Mouse (Mus musculus): ENCODE measurements around the gene Lrrc28.
"Not testable (repeated sequence)": the region's sequence is repeated elsewhere in the genome, so short reads cannot be mapped to it uniquely, and the experiment has no call there.

Lrrc28 gene

DNA sequence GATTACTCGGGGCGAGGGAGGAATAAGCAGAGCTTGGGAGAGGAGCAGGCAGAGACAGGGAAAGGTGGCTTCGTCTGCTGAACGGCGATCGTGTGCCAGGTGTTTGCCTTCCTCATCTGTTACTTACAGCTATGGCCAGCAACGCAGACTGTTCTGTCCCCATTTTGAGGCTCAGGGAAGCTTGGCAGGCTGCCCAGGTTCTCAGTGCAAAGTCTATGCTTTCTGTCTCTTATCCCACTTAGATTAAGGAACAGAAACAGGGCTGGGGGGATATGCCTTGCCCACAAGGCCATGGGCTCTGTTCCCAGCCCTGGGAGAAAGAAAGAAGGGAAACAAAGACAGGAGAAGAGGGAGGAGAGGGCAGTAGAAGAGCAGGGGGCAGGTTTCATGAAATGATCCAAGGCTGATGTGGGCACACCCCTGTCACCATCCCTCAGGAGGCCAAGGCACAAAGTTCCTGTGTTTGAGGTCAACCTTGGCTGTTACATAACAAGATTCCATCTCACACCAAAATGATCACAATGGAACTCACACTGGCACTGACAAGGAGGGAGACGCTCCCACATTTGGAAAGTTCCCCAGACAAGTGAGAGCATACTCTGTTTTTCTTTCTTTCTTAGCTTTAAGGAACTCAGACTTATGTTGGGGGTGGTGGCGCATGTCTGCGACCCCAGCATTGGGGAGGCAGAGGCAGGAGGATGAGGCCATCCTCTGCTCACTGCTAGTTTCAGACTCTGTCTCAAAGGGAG lies 116.8 kb downstream of the Lrrc28 start:
- peak; percentile 90 for DNase-seq

DNA sequence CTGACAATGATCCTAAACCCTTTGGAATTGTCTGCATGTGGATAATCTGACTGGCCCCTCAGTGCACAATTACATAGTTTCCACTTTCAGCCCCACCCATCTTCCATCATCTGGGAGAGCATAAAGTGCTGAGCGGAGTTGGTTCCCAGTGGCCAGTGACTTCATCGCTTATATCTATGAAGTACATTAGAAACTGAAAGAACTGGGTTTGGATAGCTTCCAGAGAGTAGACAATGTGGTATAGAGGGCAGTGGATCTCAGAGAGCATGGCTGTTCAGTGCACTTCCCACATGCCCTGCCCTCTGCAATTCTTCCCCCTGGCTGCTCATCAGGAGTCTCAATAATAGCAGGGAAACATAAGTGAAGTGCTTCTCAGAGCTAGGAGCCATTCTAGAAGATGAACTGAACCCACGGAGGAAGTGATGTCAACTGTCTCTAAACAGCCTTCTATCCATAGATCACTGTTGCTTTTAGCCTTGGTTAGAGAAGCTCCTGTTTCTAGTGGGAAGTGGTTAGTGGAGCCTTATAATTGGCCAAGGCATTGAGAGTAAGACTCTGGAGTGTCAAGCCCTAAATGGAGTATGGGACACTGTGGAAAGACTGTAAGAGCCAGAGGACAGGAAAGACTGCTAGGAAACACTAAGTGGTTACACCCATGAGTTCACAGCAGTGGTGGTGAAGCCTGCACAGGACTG lies 119.0 kb downstream of the Lrrc28 start:
- no peak for DNase-seq

DNA sequence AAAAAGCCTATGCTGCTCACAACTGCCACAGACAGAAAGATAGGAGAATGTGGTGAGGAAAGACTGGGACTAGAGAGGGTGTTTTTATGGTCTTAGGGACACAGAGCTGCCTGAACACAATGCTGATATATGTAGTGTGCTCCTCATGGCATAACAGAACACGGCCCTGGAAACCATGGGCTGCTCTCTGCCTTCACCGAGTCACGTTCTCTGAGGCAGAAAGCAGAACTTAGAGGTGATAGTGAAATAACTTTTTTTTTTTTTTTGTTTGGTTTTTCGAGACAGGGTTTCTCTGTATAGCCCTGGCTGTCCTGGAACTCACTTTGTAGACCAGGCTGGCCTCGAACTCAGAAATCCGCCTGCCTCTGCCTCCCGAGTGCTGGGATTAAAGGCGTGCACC lies 121.0 kb downstream of the Lrrc28 start:
- DNase-seq: not testable (repeated sequence)

DNA sequence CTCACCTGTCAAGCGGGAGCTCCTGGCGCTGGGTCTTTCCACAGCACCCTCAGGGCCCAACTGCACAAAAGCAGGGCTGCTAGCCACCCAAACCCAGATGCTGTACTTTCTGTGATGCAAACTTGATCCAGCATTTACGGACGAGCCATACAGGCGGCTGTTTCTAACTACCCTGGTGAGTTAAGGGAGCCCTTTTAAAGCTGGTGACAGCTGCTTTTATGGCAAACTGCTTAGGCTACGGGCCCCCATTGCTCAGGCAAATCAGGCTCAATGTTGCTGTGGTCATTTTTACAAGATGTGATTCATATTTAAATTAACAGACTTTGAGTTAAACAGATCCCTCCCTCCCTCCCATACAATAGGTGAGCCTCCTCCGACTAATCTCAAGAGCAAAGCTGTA lies 121.7 kb downstream of the Lrrc28 start:
- no peak for DNase-seq

DNA sequence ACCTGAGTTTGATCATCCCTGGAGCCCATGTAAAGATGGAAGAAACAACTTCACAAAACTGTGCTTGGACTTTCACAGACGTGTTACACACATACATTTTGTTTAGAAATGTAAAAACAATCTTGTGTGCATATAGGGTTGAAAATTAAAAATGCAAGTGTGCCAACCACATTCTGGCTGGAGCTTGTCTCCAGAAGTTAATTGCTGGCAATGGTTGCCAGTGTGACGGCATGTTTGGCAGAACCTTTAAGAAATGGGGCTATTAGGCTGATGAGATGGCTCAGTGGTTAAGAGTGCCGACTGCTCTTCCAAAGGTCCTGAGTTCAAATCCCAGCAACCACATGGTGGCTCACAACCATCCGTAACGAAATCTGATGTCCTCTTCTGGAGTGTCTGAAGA lies 123.3 kb downstream of the Lrrc28 start:
- DNase-seq: not testable (repeated sequence)

DNA sequence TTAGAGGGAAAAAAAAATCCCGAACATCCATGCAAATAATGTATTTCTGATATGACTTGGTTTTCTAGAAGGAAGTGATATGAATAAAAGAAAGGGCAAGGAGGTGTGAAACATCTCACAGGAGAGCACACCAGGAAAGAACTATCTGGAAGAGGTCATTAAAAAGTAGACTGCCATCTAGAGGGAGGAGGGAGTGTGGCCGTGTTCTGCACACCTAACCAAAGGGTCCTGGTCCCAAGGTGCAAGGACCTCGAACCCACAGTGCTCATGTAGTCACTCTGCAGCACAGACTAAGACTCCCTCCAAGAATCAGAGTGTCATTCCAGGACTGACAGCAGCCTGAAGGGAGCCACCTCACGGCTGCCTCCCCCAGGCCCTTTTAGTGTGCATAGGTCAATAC lies 124.1 kb downstream of the Lrrc28 start:
- DNase-seq: peak; percentile 28

DNA sequence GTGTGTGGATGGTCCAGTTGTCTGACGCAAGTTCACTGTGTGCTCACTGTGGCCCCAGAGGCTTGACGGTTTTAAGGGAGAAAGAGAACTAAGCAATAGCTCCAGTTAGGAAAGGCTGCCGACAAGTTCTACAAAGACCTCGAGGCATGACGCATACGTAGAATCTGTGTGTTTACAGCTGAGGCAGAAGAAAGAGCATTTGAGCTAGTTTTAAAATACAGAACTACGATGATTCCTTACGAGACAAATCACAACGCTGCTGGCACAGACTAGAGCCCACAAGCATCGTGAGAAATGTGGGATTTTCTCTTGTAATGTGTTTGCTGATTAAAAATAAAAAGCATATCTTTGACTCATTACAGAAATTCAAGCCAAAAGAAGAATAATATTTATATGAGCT lies 125.1 kb downstream of the Lrrc28 start:
- no peak for DNase-seq

DNA sequence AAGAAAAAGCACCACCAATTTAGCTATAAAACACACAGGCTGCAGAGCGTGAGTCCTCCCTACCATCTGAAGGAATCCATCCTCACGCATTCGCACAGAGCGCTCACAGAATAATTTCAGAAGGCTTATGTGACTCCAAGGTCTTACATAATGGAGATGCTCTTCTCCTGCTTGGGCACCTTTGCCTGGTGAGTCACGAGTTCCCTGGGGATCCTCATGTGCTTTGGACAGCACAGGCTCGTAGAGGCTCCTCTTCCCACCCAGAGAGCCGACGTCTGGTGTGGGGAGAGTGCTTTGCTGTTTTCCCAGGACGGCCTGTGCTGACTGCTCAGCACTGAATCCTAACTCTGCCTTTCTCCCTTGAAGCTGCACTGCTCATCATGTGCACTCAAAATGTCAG lies 129.4 kb downstream of the Lrrc28 start:
- DNase-seq: peak; percentile 53

DNA sequence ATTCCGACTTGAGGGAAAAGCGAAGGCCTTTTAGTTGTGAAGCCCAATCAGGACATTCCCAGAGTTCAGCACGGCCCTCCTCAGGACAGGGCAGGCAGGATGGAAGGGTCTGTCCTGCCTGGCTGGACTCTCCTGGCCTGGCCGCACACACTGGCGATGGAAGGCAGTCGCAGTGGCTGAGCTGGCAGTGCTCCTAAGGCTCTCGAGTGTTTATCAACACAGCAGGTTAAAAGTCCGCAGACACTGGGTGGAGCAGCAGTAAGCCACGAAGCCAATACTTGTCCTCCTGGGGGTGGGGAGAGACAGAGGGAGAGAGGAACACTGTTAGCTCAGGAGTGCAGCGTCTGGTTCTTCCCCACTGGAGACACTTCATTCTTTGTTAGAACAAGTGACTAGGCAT lies 130.2 kb downstream of the Lrrc28 start:
- peak; percentile 91 for DNase-seq

DNA sequence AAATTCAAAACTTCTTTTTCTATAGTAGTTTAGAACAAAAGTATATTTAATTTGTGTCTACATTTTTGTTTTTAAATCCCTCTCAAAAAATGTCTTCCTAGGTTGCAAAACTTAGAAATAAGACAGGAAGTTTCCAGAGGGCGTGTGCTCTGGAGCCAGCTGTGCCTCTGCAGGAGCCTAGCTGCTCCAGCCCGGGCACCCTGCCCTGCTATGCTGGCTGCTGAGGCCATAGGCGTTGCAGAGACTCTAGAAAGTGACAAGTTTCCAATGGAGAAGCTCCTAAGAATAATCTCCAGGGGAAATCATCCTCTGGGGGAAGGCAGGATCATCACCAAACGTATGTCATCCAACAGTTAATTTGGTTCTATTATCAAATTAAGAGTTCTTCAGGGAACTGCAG lies 130.7 kb downstream of the Lrrc28 start:
- no peak for DNase-seq

DNA sequence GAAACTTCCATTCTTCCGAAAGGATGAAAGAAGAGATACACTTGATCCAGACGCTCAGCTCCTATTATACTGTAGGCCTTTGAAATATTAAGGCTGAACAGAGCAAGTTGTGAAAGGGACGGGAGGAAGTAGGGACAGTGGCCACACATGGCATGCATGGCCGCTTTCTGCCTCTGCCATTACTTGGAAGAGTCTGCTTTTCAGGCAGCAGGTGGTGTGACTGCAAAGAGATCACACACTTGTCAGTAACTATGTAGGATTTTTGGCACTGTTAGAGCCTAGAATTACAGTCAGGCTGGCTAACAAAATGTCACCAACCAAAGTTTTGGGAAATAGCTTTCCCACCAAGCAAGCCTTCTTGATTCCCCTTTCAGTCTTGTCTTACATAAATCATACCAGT lies 131.4 kb downstream of the Lrrc28 start:
- DNase-seq: no peak

DNA sequence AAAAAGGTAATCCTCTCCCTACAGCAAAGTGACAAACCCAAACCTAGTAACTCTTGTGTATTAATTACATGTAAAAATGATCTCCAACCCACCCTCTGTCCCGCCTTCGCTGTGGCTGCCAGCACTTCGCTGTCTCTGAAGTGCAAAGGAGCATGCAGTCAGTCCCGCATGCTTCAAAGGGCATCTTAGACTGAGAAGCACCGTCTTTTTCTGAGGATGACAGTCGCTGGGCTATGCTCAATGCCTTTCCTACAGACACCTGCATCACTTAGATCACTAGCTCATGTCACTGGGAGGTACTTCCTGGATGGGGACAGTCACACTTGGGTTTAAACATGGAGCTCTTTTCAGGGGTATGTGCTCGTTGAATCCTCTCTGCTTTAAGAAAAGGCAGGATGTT lies 133.5 kb downstream of the Lrrc28 start:
- no peak for DNase-seq

DNA sequence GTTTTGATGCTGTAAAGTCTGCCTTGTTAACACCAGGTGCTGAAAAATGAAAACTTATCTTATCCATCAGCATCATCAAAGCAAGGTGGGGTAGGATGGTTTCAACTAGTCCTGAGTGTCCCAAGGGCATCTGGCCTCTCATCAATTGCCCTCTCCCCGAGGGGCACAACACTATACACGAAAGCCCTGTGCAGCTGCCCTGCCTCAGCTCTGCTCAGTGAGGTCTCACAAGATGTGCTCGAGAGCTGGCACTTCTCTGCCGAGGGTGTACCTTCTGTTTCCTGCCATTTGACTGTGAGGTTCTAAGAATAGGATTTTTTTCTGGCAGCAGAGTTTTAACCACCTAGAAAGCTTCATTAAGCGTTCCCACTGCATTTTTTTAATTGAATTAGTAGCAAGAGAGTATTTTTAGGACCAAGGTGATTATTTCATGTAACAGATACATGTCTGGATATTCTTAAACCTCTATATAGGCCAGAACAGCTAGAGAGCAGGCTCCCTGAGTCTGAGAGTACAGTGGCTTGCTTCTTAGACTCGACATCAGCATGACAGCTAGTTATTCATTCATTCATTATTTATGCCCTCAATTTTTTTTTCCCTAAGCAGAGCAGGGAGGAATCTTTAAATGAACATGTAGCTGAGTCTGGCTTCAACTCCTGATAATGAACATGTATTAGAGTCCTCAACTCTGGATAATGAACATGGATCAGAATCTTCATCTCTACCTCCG lies 141.6 kb downstream of the Lrrc28 start:
- DNase-seq: no peak

DNA sequence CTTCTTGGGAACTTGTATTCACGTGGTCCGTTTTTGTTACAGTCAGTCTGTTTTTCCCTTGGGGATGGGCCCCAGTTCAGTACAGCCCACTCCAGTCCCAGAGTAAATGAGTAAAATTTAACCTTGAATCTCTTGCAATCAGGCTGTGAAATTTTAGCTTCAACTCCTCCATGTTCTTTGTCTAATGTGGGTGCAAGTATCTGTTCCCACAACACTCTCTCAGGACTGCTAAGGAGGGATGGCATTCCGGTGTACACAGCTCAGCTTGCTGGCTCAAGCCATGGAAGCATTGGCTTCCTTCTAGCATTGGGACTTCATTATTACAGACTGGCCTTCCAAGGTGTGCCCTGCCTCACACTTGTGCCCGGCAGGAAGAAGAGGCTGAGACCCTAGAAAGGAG lies 142.4 kb downstream of the Lrrc28 start:
- DNase-seq: no peak

DNA sequence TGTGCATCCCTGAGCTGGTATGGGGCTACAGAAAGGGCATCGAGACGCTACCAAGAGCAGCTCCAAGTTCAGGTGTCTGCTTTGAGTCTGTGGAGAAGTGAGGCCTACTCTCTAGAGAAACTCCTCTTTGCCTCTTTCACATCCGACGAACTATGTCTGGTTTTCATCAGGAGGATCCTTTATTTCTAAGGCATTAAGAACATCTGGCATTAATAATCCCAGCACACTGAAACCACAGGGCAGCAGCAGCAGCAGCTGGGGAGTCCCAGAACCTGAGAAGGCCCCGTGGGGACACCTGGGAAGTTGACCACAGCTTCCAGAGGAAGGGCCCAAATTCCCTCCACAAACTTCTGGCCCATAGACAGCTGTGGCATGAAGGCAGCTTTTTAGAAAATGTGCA lies 144.2 kb downstream of the Lrrc28 start:
- DNase-seq: no peak

DNA sequence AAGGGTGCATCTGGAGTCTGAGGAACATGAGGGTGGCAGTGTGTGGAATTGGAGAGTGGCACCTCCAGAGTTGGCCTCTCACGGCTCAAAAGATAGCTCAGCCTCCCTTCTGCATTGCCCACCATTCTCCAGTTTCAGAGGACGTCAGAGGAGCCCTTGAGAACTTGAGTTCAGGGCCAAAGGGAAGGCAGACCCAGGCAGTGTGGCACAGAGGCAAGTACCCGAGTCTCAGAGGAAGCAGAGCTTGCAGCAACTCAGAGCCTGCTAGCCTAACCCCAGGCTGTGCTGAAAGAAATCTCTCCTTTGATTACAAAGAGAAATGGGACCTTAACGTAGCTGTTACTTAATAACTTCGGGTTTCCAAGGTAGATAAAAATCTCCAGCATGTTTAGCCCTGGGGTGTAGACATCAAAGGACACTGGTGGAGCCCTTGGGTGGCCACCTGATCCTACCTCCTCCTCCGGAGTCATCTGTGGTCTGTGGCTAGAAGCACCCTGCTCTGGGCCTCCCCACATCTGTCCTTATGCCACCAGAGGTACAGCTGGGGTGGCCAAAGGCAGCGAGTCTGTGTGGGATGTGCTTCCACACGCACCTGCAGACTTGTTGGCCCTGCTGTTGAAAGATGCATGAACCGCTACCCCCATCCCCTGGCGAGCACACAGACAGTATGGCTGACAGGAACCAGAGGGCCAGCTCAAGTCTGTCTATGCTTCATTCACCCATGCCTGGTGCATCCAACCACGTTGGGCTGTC lies 144.8 kb downstream of the Lrrc28 start:
- no peak for DNase-seq

DNA sequence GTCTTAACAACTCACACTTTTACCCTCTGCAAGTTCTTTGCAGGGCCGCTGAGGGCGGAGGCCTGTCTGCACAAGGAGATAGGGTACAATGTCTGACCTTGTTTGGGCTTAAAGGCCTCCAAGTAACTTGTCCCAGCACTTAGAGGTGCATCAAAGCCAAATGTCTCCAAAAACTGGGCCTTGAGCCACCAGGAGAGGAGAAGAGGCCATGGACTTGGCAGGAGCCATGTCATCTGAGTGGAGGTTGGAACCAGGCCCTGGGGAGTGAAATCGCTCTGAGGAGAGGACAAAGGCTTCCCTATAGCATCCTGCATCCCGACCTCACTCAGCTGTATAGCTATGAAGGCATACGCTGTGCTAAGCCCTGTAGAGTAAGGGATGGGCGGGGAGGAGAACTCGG lies 145.6 kb downstream of the Lrrc28 start:
- DNase-seq: no peak

DNA sequence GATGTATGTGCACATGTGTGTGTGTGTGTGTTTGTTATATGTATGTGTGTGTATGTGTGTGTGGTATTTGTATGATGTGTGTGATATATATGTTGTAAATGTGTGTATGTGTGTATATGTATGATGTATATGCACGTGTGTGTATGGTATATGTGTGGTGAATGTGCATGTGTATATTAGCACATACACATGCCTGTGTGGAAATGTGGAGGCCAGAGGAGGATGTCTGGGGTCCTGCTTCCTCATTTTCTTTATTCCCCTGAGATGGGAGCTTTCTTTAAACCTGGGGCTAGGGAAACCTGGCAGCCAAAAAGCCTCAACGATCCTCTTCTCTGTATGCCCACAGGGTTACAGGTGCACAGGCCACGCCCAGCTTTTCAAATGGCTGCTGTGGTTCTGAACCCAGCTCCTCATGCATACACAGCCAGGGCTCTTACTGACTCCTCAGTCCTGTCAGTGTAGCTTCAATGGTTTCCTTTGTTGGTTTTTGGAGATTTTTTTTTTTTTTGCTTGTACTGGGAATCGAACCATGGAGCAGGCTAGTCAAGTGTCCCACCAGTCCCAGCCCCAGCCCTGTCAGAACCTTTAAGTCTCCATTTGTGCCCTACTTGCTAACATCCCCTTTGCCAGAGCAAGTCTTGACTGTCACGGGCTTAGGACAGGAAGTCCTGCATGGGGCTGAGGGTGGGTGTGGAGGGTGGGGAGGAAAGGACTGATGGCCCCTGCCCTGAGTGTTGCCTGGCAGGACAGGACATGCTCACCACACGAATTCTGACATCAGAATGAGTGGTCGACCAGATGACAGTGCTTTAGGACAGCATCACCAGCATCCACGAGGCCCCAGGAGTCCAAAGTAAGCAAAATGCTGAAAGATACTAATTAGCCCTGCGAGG lies 151.0 kb downstream of the Lrrc28 start:
- DNase-seq: no peak

DNA sequence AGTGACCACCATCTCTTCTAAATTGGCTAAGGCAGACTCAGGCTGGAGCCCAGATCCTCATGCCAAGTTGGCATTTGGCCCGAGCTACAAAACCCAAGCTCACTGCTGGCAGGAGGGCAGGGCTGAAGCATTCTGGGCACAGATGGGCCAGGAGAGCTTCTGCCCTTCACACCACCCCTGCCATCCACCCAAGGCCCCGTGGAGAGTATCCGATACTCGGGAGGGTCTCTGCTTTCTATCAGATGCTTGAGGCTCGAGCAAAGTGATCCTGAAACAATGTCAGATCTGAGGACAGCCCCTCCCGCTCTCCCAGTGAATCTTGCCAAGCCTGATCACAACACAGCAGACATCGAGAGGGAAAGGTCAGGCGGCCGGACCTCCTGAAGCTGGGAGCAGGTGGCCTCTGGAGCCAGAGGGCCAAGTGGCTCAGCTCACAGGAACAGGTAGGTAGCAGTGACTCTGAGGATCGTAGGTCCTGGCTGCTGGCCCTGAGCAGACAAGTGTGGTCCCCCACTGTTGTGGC lies 157.1 kb downstream of the Lrrc28 start:
- DNase-seq: peak; percentile 52

DNA sequence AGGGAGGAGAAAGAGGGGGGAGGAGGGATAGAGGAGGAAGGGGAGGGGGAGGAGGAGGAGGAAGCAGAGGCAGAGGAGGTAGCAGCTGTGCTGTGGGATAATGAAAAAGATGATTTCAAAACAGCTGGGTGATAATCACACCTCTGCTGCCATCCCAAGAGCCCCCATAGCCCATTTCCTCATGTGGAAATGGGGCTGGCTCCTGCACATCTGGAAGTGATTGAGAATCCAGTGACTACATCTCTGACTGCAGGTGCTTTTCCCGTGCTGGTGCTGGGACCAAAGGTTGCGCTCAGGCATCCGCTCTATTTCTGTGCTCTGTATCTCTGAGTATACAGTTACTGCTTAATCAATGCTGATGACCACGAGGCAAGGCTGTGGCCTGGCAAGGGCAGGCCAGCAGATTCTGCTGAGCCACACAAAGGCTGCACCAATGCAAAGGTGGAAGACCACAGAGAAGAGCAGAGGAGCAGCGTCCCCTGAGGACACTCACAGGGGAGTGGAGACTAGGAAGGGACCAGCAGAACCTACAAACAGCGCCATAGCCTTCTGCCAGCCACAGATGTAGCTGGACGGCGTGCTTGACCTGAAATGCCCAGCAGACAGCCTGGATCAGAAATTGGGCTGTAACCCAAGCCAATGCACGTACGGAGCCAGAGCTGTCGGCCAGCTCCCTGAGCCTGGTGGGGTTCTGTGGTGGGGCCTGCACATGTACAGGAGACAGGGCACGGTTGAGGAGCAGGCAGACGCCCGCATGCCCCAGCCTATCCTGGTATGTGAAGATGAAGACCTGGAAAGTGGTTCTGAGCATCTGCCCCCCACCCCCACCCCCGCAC lies 157.9 kb downstream of the Lrrc28 start:
- no peak for DNase-seq

DNA sequence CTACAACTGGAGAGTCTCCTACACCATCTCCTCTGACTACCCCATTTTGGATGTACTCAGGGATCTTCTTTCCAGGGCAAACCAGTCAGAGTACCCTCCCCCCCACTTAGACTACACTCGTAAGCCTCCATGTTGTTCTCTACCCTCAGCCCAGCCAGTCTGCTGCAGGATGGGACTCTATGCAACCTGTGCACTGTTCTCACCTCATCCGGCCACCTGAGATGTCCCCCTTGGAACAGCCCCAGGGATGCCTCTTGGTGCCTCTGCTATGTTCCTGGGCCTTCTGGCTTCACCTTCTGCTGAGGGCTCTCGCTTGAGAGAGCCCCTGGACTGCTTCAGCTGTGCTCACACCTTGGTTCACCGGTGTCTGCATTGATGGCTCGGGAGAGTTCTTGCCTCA lies 158.7 kb downstream of the Lrrc28 start:
- DNase-seq: no peak

Measured in kidney, adult 9 months (tissue).